Mouse (Mus musculus) olfactory bulb, adult 2 months (tissue): ENCODE data around the gene Rassf10.

Experiments
- CTCF ChIP-seq: fragments of 200-500 bp; IDR thresholded peaks from 2 replicates; pipeline ENCODE4 v1.5.1; 2012; ENCODE audit warnings: low read depth, mild to moderate bottlenecking, low read length, moderate library complexity; ENCODE audit not compliant: insufficient read depth
- POLR2A ChIP-seq: fragments of 200-500 bp; IDR thresholded peaks from 2 replicates; pipeline ENCODE4 v1.6.1; 2012; ENCODE audit warnings: mild to moderate bottlenecking, low read depth, low read length, moderate library complexity; ENCODE audit not compliant: insufficient read depth

GRCm38 (mm10) chr7:113005726-113006125 lies 52.0 kb downstream of the Rassf10 start:
- TF ChIP-seq CTCF: no peak
- no peak for TF ChIP-seq POLR2A
